Mouse (Mus musculus): ENCODE data around the gene Tead1.

- TF ChIP-seq CTCF (IDR thresholded peaks at IDR 0.05; ENCODE audit: low read depth) (no peak), EP300 (IDR thresholded peaks at IDR 0.05; ENCODE audit: low read depth) (no peak)
Measured at GRCm38 (mm10) chr7:112720989-112721337, 41.8 kb downstream of the Tead1 start.
